Mouse (Mus musculus): ENCODE data around the gene Gm10803.

The Gm10803 gene

DNA sequence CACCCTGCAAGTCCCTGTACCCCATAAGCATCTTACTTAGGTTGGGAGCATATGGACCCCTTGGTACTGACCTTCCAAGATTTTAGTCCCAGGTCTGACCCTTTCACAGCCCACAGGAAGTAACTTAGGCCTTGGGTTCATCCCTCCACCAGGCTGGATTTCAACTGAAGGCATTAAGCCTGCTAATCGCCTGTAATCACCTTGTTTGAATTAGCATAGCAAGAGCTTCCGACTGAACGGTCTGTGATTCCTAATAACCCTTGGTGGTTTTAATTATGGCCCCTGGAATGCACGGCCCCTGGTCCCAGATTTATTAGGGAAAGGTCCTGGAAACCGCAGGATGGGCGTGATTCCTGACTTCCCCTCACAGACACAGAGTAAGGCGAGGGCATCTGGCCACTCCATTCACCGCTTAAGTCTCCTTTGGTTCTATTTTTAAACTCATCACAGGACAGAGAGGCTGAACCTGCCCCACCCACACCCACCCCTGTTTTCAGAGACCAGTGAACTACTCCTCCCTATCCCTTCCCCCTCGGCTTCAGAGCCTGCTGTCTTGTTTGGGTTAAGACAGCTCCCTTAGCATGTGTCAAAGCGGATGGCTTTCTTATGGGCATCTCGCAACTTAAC lies 31.9 kb downstream of the Gm10803 start:
- no peak for ATAC-seq (ENCODE audit: low TSS enrichment)

DNA sequence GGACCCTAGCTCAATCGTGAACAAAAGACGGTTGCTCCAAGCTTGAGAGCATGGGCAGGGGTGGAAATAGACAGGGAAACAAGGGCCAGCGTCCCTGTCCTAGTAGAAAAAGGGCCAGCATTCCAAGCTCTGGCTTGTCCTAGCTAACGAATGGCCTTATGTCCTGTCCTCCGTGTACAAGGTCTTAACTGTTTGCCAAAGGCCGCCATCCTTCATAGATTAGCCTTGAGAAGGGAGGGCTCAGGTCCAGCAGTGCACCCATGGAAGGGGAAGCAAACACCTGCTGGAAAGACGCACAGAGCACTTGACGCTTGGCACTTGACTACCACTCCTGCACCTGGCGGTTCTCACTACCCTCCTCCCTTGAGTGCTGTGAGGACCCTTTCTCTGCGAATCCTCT lies 32.8 kb downstream of the Gm10803 start:
- no peak for ATAC-seq (ENCODE audit: low TSS enrichment)

DNA sequence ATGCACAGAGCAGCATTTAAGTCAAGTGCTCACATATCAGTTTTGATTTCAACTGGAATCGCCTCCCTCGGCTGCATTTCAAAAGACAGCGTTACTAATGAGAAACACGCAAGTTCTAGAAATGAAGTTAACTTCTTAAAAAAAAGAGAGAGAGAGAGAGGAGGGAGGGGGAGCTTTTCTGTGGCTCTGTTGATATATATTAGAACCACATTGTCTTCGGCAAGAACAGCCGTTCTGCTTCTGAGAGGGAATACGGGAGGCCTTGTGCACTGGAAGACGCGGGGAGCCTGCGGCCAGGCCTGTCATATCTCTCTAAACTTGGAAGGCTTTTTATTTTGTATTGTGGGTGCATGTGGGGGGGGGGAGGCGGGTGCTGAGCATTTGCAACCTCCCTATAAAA lies 36.8 kb downstream of the Gm10803 start:
- no peak for ATAC-seq (ENCODE audit: low TSS enrichment)

DNA sequence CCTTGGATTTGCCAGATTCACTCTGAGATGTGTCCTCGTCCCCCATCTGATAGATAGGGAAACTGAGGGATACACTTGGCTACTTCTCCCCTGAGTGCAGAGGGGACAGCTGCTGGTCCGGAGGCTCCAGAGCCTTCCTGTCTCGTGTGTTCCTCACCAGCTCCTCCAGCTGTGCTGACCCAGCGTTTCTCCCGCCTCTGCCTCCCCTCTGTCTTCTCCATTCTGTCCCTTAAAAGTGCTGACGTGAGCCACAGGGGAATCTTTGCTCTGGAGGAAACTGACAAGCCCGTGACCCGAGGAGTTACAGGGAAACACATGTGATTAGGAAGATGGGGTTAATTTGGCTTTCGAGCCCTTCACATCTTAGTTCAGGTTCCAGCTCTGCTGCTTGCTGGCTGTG lies 39.4 kb downstream of the Gm10803 start:
- peak; percentile 27; the same call in 1 of the 2 replicates for ATAC-seq (ENCODE audit: low TSS enrichment)

DNA sequence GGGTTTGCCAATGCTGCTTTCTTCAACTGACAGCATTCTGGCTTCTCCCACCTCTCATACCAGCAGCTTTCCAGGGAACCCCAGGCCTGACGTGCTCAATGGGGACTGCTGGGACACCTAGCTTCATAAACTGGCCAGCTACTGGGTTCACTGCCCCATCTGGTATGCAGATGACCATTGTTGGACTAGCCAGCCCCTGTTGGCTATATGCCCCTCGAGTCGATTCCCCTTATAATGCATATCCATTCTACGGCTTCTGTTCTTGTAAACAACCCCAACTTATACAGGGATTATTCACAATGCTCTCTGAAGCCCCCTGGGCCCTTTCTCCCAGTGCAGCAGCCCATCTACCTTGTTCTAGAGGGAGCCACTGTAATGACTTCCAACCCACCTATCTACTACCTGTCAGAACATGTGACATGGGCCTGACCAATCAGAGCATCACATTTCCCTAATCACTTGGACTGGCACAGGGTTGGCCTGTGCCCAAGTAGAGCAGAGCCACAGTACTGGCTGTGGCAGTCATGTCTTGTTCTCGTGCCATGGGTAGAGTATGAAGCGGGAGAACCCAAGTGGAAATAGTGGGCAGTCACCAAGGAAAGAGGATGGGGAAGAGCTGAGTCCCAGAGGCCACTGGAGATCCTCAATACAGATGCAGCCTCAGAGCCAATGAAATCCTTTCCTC lies 44.4 kb downstream of the Gm10803 start:
- no peak for ATAC-seq (ENCODE audit: low TSS enrichment)

DNA sequence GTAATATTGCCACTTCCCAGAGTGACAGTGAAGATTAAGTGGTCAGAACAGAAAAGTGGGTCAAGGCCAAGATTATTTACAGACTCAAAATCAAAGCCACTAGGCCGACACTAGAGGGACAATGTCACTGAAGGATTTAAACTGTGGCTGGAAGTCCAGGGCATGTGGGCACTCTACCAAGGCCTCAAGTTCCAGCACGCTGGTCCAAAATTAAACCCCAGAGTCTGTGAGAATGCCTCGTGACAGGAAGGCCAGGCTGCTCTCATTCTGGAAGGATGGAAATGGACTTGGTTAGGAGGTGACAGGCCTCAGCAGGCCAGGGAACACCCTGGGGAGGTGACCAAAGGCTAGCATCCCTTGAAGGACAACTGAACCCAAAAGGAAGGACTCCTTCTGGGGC lies 48.4 kb downstream of the Gm10803 start:
- no peak for ATAC-seq (ENCODE audit: low TSS enrichment)

DNA sequence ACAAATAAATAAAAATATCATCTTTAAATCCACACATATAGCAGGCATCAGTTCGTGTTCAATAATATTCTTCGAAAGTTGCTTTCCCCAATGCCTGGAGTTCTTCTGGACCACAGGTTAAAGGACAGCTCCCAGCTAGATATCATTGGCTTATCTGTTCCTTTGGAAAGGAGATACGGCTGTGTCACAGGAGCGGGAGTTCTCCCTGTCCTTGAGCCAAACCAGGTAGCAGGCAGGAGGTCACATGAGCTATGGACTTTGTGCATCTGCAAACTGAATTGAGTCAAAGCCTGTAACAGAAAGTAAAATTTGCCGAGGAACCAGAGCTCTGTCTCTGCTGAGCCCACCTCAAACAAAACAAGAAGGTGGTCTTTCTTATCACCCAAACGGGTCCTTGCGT lies 52.7 kb downstream of the Gm10803 start:
- no peak for ATAC-seq (ENCODE audit: low TSS enrichment)
